Mouse (Mus musculus): ENCODE measurements at regions not wholly inside any gene's neighbourhood (a gene's known extent, or its start where the extent isn't known, plus 50 kb on each side); places are given as distances from the start of the nearest gene placed in this dataset.

GRCm38 (mm10) chr13:113443078-113443477 lies 150.1 kb downstream of the BC067074 start:
- TF ChIP-seq POLR2A (IDR thresholded peaks at IDR 0.05; ENCODE audit: insufficient read length, low read depth) (no peak), MAX (IDR thresholded peaks at IDR 0.05; ENCODE audit: low read depth) (no peak), POLR2AphosphoS2 (IDR thresholded peaks at IDR 0.05; ENCODE audit: insufficient read length, low read depth) (no peak), USF1 (IDR thresholded peaks at IDR 0.05; ENCODE audit: low read depth) (no peak), TCF12 (IDR thresholded peaks at IDR 0.05; ENCODE audit: insufficient read depth, poor library complexity, severe bottlenecking) (no peak), REST (IDR thresholded peaks at IDR 0.05; ENCODE audit: insufficient read depth, insufficient read length) (no peak), TCF3 (IDR thresholded peaks at IDR 0.05; ENCODE audit: insufficient read length, low read depth) (no peak), CEBPB (IDR thresholded peaks at IDR 0.05; ENCODE audit: insufficient read depth, poor library complexity, severe bottlenecking) (no peak)
